Mouse (Mus musculus): ENCODE measurements around the gene Dnttip2.
"Not testable (repeated sequence)": the region's sequence is repeated elsewhere in the genome, so short reads cannot be mapped to it uniquely, and the experiment has no call there.

Gene Dnttip2

DNA sequence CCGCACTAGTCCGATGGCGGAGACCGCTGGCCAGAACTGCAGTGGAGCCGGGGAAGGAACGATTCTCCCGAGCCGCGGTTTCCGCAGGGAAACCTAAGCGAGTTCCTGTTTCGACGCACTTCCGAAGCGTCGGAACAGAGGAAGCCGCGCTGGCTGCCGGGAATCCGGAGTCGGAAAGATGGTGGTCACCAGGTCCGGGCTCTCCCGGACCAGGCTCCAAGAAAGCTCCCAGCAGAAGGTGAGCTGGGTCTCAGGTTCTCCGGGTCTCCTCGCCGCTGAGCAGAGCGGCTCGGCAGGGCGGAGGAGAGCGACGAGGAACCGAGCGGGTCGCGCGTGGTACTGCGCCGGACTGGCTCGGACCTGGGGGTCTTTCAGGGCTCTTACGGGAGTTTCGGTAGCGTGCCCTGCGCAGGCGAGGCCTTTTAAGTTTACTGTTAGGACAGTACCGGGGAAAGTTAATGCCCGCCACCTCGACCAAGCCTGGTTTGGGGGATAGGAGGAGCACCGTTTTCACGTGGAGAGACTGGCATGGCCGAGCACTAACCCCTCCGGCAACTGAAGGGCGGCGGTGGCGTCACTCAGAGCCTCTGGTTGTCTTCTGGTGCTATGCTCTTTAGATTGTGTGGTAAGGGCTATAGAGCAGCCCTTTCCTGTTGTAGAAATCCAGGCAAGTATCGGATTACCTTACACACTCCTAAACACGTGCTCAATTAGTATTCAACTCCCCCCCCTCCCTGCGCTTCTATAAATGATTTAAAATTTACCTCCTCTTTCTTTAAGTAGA lies at the start of gene Dnttip2:
Gene Dnttip2, plus strand, starts transcription at position 148 of the 784 bp plus-strand sequence.
- DNase-seq (ENCODE audit: low read depth): peak; percentile 93

DNA sequence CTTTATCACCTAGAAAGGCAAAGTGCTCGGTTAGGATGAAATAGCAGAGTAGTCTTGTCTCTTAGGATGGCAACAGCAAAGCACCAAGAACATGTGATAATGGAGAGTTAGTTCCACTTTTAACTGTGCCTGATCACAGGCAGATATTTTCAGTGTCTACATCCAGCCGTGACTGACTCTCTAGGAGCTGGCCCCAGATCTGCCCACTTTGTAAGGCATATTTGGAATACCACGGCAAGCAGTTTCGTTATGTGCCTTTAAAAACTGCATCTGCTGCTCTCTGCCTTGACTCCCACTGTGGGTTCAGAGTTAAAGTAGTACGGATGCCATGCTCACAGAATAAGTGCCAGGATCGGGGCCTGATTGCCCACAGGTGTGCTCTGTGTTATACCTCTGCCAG lies 47.2 kb upstream of the Dnttip2 start:
- DNase-seq (ENCODE audit: low read depth): not testable (repeated sequence)

DNA sequence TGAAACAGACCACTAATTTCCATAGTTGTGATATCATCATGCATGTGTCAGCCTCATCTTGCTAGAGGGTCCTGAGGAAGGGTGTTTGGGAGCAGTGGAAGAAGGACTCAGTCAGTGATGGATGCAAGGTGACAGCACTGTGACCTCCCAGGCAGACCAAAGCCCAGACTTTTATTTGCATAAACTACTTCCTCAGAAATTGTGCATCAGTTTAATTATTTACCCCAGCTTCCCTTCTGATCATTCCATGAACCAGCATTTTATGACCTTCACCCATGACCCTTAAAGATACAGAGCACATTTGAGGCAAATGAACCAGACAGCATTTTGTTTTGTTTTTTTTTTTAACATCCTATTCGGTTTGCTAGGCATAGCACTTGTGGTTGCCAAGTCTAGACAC lies 38.4 kb upstream of the Dnttip2 start:
- no peak for DNase-seq (ENCODE audit: low read depth)

DNA sequence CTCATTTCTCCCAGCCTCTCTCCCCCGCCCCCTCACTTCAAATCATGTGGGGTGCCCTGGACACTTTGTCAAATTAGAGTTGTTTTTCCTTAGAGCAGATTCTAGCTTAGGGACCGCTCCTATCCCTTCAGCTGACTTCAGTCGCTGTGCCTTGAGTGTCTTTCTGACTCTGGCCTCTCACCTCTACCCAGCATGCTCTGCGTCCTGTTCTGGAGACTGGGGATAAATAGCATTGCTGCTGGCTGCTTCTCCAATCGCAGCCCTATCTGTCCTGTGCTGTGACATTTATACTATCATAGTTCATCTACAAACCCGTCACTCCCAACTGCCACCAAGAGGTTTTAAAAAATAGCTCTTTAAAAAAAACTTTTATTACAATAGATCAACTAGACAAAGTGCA lies 31.3 kb upstream of the Dnttip2 start:
- no peak for DNase-seq (ENCODE audit: low read depth)

DNA sequence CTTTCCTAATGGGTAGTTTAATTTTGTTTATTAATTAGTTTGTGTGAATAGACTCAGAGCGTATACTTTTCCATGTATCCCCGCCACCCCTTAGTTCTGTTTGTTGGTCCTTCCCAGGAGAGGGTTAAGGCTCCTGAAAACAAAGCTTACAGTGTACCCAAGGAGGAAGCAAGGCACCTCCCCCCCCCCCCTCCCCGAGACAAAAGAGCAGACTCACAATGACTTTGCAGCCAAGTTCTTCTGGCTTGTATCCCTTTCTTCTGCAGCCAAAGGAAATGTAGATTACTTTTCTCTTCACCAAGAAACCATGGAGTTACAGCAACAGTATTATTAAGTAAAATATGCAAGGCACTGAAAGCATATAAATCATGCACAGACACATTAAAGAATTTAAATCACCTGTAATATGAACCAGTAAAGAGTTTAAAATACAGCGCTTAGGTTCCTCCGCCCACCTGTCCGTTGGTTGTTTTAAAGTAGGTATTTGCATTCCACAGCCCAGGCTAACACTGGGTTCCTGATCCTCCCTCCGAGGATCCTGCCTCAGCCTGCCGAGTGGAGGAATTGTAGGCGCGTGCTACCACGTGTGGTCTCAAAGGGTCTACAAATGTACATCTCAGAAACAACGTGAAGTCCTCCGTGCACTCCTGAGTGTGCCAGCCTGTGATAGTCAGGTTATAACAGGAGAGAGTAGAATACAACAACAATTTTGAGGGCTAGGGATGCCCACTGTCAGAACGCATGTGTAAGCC lies 30.6 kb upstream of the Dnttip2 start:
- no peak for DNase-seq (ENCODE audit: low read depth)

DNA sequence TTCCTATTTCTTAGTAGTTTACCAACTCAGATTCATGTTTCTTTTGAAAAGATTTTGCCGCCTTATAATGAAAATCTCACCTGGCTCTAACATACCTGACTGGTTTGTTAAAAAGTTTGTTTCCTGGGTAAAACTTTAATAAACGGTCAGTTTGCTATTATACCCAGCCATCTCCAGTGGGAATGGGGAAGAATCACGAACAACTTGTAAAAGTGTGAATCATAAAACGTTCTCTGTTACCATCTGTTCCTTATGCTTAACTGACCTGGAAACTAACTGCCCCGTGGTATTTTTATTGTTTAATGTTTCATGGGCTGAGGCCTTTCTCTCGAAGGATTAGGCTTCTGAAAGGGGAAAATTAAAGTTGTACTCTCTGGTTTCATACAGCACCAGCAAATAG lies 29.4 kb upstream of the Dnttip2 start:
- no peak for DNase-seq (ENCODE audit: low read depth)

DNA sequence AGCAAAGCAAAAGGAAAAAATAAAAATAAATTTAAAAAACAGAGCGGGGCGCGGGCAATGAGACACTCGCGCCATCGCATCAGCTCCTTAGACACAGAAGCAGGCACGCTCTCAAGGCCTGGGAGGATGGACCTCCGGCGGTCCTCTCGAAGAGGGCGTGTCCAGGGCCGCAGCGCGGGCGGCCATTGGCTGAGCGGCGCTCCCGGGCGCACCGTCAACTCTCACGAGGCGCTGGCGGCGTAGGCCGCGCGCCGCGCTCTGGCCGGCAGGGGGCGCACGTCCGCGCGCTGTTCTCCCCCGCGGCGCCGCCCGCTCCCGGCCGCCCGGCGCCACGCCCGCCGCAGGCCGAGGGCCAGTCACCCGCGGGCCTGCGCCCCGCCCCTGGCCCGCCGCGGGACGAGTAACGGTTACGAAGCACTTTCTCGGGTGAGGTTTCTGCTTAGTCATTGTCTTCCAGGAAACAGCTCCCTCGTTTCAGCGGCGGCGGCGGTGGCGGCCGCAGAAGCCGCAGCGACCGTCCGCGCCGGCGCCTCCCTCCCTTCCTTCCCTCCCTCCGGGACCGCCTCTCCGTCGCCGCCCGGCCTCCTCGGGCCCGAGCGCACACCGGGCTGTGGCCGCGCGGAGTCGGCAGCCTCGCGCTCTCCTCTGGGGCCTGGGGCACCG lies 28.8 kb upstream of the Dnttip2 start, which contains the start of gene Gclm:
Gene Gclm, plus strand, starts transcription at position 343 of the 663 bp plus-strand sequence.
- DNase-seq (ENCODE audit: low read depth): peak; percentile 93

DNA sequence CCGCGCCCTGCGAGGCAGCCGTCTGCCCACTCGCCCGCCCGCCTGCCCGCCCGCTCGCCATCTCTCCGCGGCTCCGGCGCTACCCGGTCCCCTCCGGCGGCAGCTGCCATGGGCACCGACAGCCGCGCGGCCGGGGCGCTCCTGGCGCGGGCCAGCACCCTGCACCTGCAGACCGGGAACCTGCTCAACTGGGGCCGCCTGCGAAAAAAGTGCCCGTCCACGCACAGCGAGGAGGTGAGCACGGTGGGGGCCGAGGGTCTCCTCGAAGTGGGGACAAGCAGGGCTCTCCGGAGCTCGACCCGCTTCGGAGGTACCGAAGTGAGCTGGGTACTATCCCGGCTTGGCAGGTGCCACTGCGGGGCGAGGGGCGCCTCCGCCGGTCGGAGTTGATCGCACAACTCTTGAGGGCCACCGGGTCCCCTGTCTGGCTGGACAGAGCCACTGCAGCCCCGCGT lies 28.3 kb upstream of the Dnttip2 start:
- peak; percentile 62 for DNase-seq (ENCODE audit: low read depth)

DNA sequence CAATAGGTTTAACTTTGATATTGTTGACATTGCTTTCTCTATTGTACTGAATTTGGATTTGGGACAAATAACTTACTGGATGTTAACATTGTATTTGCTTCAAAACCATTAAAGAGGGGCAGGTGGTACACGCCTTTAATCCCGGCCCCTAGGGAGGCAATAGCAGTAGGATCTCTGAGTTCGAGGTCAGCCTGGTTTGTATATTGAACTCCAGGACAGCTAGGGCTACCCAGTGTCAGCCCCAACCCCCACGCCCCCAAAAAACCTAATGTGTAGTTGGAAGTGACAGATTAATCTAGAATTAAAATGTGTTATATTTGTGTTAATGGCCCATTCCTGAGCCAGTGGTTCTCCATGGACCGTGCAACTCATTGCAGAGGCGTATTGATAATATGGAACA lies 27.8 kb upstream of the Dnttip2 start:
- DNase-seq (ENCODE audit: low read depth): peak; percentile 10

DNA sequence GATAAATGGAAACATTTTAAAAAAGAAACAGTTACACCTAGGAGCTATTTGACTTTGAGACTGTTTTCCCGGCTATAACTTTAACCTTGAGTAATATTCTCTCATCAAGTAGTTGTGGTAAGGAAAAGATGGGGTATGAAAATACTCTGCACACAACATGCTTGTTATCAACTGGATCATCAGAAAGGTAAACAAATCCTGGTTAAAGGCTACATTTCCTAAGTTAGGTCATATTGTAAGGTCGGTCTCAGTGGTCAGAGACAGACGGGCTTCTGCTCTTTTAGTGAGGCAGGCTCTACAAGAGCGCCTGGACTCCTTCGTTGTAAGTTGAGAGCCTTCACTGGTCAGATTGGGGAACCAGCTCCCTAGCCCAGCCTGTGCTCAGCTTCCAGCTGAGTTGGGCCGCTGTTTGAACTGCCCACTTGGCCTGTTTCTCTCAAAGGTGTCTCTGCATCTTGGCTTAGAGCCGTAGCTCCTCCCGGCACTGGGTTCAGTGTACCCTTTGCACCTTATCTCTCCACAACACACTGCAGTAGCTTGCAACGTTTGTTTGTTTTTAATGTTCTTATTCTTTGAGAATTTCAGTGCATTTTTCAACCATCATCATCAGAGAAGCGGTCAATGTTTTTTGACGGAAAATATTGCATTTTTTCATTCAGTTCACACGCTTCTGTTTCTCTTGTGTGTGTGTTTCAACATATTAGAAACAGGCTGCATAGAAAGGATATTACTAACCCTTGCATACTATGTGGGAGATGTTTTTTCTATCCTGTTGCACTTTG lies 27.0 kb upstream of the Dnttip2 start:
- no peak for DNase-seq (ENCODE audit: low read depth)

DNA sequence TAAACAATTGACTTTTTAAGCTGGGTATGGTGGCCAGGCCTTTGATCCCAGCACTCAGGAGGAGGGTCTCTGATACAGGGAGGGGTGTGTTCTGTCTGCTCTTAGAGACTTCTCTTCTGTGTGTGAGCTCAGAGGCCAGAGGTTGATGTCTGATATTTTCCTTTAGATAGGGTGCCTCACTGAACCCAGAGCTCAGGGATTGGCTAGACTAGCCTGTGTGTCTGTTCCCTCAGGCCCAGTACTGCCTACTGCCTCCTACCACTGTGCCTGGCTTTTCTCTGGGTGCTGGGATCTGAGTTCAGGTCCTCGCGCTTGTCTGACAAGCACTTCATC lies 26.5 kb upstream of the Dnttip2 start:
- DNase-seq (ENCODE audit: low read depth): no peak

DNA sequence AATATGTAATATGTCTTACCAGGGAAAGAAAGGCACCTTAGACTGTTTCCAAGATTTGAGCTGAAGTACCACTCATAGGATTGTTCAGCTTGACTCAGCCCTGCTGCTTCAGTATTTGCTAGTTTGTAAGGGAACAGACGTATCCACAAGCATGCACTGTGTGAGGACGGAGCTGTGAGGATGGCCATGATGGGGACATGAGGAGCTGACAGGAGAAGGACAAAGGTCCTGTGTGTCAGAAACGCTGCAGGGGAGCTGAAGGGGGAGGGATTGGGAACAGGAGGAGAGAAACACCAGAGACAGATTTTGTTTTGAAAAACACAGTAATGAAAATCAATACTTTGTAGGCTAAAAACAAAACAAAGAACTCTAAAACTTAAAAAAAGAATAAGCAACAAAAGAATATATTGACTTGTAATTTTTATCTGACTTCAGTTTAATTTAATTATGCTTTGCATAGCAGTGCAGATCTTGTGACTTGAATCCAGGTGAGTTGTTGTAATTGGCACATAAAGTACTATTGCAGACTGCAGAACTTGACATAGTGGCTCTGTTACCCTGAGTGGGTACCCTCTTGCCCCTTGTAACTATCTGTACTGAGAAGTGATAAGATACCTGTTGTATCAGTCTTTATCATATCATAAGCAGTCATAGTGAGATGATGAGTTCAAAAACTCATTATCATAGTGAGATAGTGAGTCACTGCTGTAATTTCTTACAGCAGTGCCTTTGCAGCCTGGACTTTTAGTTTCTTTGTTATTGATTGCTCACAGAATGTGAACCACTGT lies 21.5 kb upstream of the Dnttip2 start:
- DNase-seq (ENCODE audit: low read depth): no peak

DNA sequence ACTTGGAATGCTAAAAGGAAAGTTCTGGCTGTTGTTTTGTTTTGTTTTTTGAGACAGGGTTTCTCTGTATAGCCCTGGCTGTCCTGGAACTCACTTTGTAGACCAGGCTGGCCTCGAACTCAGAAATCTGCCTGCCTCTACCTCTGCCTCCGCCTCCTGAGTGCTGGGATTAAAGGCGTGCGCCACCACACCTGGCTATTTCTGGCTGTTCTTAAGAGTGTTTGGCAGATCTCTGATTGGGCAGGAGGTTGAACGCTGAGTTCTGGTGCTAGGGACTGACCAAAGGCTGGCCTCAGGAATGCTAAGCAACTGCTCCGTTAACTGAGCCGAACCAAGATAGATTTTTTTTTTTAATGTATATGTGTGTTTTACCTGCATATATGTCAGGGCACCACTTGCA lies 20.1 kb upstream of the Dnttip2 start:
- not testable (repeated sequence) for DNase-seq (ENCODE audit: low read depth)

DNA sequence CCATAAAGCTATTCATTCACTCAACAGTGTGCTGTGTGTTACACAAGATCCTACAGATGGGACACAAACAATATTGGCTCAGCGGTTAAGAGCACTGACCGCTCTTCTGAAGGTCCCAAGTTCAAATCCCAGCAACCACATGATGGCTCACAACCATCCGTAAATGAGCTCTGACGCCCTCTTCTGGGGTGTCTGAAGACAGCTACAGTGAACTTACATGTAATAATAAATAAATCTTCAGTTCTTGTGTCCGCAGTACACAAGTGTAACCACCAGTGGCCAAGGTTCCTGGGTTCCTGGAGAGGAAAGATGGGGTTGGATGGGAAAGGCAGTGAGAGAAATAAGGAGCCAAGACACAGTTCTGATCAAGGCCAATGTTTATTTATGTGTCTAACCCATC lies 4.2 kb upstream of the Dnttip2 start:
- DNase-seq (ENCODE audit: low read depth): peak; percentile 45

DNA sequence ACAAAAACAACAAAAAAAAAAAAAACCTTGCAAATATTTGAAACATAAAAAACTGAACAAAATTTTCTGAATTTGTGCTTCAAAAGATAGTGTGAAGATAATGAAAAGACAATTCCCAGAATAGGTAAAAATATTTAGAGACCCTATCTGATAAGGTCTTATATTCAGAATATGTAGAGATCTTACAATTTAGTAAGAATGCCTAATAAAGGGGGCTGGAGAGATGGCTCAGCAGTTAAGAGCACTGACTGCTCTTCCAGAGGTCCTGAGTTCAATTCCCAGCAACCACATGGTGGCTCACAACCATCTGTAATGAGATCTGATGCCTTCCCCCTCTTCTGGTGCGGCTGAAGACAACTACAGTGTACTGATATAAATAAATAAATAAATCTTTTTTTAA lies 1.6 kb upstream of the Dnttip2 start:
- not testable (repeated sequence) for DNase-seq (ENCODE audit: low read depth)

DNA sequence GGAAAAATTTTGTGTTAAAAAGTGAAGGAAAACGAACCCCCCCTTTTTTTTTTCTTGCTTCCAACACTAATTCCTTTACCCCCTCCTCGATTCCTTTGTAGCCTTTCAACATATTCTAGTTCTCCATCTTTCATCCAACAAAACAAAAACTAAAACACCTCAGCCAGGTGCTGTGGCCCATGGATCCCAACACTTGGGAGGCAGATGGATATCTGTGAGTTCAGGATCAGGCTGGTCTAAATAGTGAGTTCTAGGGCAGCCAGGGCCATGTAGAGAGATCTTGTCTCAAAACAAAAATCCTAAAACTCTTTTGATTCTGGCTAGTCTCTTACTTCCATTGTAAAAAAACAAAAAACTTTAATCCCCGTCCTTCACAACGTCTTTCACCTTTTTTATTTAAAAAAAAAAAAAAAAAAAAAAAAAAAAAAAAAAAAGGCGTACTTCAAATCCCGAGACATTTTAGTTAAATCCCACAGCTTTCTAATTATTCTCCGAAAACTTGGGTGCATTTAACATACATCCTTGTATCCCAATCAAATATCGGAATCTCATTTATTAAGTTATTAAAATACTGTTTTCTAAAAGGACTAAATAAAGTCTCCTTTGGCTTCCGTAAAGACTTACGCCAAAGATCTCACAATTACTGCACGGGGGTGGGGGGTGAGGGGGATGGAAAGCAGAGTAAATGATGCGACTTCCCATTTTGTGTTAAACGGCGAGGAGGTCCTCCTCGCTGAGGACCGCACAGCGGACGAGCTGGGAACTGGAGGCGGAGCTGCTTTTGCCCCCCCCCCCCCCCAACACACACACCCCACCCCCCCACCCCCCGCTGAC lies 564 bp upstream of the Dnttip2 start:
- DNase-seq (ENCODE audit: low read depth): peak; percentile 80

DNA sequence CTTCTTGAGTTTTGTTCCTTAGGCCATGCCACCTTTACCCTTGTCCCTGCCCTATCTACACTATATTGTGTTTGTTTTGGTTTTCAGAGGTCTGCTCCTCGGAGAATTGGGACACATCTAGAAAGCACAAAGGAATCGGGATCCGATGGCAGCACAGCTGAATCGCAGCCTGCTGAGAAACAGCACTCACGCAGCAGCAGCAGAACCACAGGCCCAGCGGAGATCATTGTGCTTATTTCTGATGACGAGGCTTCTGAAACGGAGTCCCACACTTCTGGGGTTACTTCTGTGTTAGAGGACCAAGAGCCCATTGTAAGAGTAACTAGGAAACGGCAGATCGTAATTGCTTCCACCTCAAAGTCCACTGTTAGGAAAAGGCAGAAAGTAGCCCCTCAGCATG lies 923 bp downstream of the Dnttip2 start:
- no peak for DNase-seq (ENCODE audit: low read depth)

DNA sequence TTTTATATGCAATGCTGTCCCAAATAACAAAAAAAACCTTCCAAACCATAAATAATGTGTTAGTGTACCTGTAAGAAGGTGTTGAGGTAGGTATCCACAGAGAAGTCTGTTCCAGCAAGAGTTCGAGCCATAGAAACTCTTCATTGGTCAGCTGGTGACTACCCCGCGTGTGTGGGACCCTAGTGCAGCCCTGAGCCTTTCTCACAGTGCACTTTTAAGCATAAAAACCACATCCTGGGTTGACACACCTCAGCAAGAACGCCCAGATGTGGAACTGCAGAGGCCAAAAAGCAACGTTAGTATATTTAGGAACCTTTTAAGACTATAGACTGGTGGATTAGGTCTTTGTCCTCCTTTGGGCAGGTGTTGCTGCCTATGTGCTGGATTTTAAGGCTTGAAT lies 13.0 kb downstream of the Dnttip2 start:
- DNase-seq (ENCODE audit: low read depth): peak; percentile 61

DNA sequence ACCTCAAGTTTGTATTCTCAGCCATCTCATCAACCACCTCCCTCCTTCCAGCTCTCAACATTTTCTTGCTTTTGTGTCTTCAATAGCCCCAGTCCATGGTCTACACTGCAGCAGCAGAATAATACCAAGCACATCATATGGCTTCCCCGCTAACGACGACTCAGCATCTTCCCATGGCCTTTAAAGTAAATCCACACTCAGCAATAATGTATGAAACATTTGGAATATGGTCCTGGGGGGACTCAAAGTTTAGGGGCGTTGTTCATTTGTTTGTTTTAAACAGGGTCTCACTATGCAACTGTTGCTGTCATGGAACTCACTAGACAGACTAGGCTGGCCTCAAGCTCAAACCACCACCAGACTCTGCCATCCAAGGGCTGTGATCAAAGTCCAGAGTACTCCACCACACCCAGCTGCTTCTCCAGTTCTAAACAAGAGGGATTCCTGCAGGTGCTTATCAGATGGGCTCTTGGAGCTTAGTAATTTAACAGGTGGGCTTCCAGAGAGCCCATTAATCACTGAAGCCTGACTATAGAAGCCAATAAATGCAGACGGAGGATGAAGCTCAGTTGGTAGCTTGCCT lies 14.5 kb downstream of the Dnttip2 start:
- DNase-seq (ENCODE audit: low read depth): no peak

DNA sequence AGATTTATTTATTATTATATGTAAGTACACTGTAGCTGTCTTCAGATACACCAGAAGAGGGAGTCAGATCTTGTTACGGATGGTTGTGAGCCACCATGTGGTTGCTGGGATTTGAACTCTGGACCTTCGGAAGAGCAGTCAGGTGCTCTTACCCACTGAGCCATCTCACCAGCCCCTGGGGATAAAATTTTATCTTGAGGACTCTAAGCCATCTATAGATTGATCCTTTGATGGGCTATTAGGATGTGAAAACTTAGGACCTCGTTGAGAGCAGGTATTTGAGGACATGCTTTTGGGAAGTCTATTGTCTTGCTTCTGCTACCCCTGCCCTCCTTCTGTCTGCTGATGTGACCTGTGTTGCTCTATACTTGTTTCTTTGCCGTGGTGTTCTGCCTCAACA lies 15.2 kb downstream of the Dnttip2 start:
- DNase-seq (ENCODE audit: low read depth): not testable (repeated sequence)

All from induced T-regulatory cell, adult 2 months (primary cell).